Mouse (Mus musculus) liver, postnatal 0 days (tissue): Measurements from ENCODE around the gene 1700011L22Rik.

ENCODE experiments used
- CTCF ChIP-seq: sonication (generic); IDR thresholded peaks from 2 replicates; pipeline ENCODE4 v1.5.1; 2016; ENCODE audit warnings: antibody characterized with exemption, low read depth
- EP300 ChIP-seq: IDR thresholded peaks from 2 replicates; pipeline ENCODE4 v1.6.1; 2016; ENCODE audit warnings: antibody characterized with exemption, low read depth, mild to moderate bottlenecking

- TF ChIP-seq CTCF: no peak
- TF ChIP-seq EP300: no peak
Observed at GRCm38 (mm10) chr8:79225586-79225985, 22.8 kb downstream of the 1700011L22Rik start.
